ENCODE assay signal across 28 mouse cellular contexts in the genomic region with DNA sequence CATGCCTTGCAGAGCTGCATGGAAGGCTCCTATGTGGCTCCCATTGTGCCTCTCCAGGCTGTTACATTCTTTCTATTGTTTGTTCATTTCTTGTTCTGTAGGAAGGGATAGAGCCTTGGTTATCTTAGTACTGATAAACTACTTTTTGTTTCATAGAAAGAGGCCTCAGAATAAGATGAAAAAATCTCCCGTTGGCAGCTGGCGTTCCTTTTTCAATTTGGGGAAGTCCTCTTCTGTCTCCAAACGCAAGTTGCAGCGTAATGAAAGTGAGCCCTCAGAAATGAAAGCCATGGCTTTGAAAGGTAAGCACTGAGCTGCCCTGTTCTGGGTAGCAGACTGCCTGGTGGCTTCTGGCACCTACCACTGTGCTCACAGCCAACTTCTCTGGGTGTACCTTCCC.
"Had no signal": no experiment of that assay in that cellular context is flagged by ENCODE, and none has a peak within 500 bp of the region (broad histone marks: within the 10 kb centered on the region; RNA-seq: fewer than 3 reads in every experiment).

No protein-coding gene starts in this region.

- H3K4me3 ChIP-seq: gastrocnemius, adult 2 months; heart, adult 2 months; heart, embryonic 13.5 days; heart, embryonic 15.5 days; hindbrain, embryonic 10.5 days; hindbrain, embryonic 12.5 days; intestine, embryonic 15.5 days; kidney, embryonic 15.5 days; left cerebral cortex, adult 2 months; limb, embryonic 13.5 days; limb, embryonic 15.5 days; liver, embryonic 12.5 days had no signal

- H3K4me2 ChIP-seq: heart, embryonic 11.5 days; heart, embryonic 13.5 days; heart, embryonic 15.5 days; hindbrain, embryonic 12.5 days; hindbrain, embryonic 14.5 days; intestine, embryonic 15.5 days; kidney, embryonic 15.5 days; limb, embryonic 13.5 days; limb, embryonic 15.5 days; liver, embryonic 12.5 days had no signal

- DNase-seq: gastrocnemius, adult 2 months; gastrocnemius, postnatal 10 days; gastrocnemius, postnatal 25 days; heart, adult 2 months; heart, postnatal 14 days; heart, postnatal 36 days; kidney, adult 18-20 months; kidney, adult 8-10 months; kidney, postnatal 14 days; kidney, postnatal 36 days; left cerebral cortex, postnatal 4 days had no signal

- H3K27me3 ChIP-seq: heart, embryonic 13.5 days; heart, embryonic 15.5 days; hindbrain, embryonic 12.5 days; intestine, embryonic 15.5 days; kidney, embryonic 15.5 days; limb, embryonic 13.5 days; limb, embryonic 15.5 days; liver, embryonic 12.5 days had no signal

- H3K27ac ChIP-seq: gastrocnemius, adult 2 months; heart, adult 2 months; heart, embryonic 13.5 days; heart, embryonic 15.5 days; hindbrain, embryonic 10.5 days; hindbrain, embryonic 12.5 days; hindbrain, embryonic 14.5 days; intestine, embryonic 15.5 days; kidney, embryonic 15.5 days; kidney, postnatal 0 days; left cerebral cortex, adult 2 months; limb, embryonic 13.5 days; limb, embryonic 15.5 days; liver, embryonic 12.5 days; liver, embryonic 14.5 days had no signal

- ATAC-seq: hindbrain, embryonic 16.5 days; inflammation-experienced regulatory T-cells, adult 6 months; intestine, embryonic 15.5 days; intestine, postnatal 0 days; liver, embryonic 12.5 days had no signal

- H3K9ac ChIP-seq: heart, embryonic 13.5 days; heart, embryonic 15.5 days; hindbrain, embryonic 12.5 days; hindbrain, embryonic 14.5 days; intestine, embryonic 15.5 days; kidney, embryonic 15.5 days; limb, embryonic 13.5 days; limb, embryonic 15.5 days; liver, embryonic 12.5 days; liver, embryonic 14.5 days had no signal

- H3K9me3 ChIP-seq: heart, embryonic 13.5 days; heart, embryonic 15.5 days; hindbrain, embryonic 10.5 days; hindbrain, embryonic 12.5 days; intestine, embryonic 15.5 days; kidney, embryonic 15.5 days; limb, embryonic 13.5 days; limb, embryonic 15.5 days; liver, embryonic 12.5 days had no signal

- H3K4me1 ChIP-seq: hindbrain, embryonic 10.5 days; intestine, embryonic 15.5 days; kidney, embryonic 15.5 days; limb, embryonic 13.5 days; limb, embryonic 15.5 days; liver, embryonic 12.5 days had no signal
